Mouse (Mus musculus) heart, embryonic 10.5 days (tissue): ENCODE results near the gene Lztr1. TPM values are rescaled to one million over a fixed set of nuclear protein-coding genes. Genes with fewer than 3 reads are reported as not detected.
A peak's percentile ranks its signal among the peaks of the same experiment; 100 is the strongest.

Source experiments
- DNase-seq: peaks from one replicate; pipeline ENCODE4 v3.0.0-alpha.2; 2017; ENCODE audit warnings: low spot score
- H3K27ac ChIP-seq: fragments of 300-500 bp; sonication (generic); 2 replicates; pipeline ENCODE4 v1.5.1; 2016; ENCODE audit warnings: mild to moderate bottlenecking
- H3K27me3 ChIP-seq: fragments of 300-500 bp; sonication (generic); 2 replicates; pipeline ENCODE4 v1.6.1; 2016; ENCODE audit warnings: mild to moderate bottlenecking; ENCODE audit not compliant: poor library complexity, insufficient read depth, severe bottlenecking
- H3K36me3 ChIP-seq: fragments of 300-500 bp; sonication (generic); 2 replicates; pipeline ENCODE4 v1.6.1; 2016; ENCODE audit warnings: mild to moderate bottlenecking, moderate library complexity
- H3K4me1 ChIP-seq: fragments of 300-500 bp; sonication (generic); 2 replicates; pipeline ENCODE4 v1.6.1; 2016; ENCODE audit warnings: mild to moderate bottlenecking
- H3K4me3 ChIP-seq: fragments of 300-500 bp; sonication (generic); 2 replicates; pipeline ENCODE4 v1.5.1; 2016; ENCODE audit warnings: mild to moderate bottlenecking, moderate library complexity
- H3K9me3 ChIP-seq: fragments of 300-500 bp; sonication (generic); 2 replicates; pipeline ENCODE4 v1.6.1; 2016; ENCODE audit warnings: mild to moderate bottlenecking, moderate library complexity
- WGBS: fragments of 180-500 bp; shearing (Covaris S2); methylation state at CpG from one replicate; pipeline ENCODE4 v1.1.7; 2016; 5-methylcytosine and 5-hydroxymethylcytosine counted together
- polyA plus RNA-seq: library from polyadenylated mRNA; unstranded; fragments of >200 nt; fragmentation: Nextera tagmentation; extraction: Ambion mirVana; gene quantifications from 2 replicates; pipeline ENCODE4 v1.2.1, GENCODE M21; 2016

The Lztr1 gene
- polyA plus RNA-seq, 1 experiment from 2014 or later: 69.8 TPM

- Histone ChIP-seq H3K27me3 (0 out of 2 replicates have a peak, but pooled peaks cover 2% of the 10 kb centered on the region), H3K36me3 (peaks cover 46% of the 10 kb centered on the region), H3K4me3 (no peak overlapping the region), H3K4me1 (peaks cover 13% of the 10 kb centered on the region), H3K27ac (no peak overlapping the region), H3K9me3 (no peaks in the 10 kb centered on the region)
- no peak for DNase-seq
- WGBS: 60% methylated on average over 2 of the region's 2 CpGs
Measured at GRCm38 (mm10) chr16:17510686-17511085, 2.2 kb downstream of the Lztr1 start.

DNA sequence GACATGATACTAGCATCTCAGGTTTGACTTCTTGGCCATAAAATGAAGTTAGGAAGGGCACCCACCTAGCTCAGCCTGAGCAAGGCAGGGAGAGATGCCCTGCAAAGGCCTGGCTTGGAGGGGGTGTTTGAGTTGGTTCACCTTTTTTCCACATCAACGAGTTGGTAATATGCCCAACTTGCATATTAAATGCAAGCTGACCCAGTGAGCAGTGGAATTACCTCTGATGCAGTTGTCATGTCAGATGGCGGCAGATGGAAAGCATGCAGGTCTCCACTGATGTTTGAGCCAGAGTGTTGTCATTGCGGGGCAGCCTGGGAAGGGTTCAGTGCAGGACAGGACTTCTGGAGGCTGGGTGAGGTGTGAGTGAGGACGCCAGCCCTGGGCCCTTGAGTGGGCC, 2.9 kb downstream of the Lztr1 start:
- WGBS: 90% methylated on average over 4 of the region's 4 CpGs
- H3K4me1 ChIP-seq: peaks cover 13% of the 10 kb centered on the region

GRCm38 (mm10) chr16:17518910-17519309, 10.4 kb downstream of the Lztr1 start:
- H3K36me3 ChIP-seq: peaks cover 97% of the 10 kb centered on the region
- 80% methylated on average over 2 of the region's 2 CpGs for WGBS

More for the DNA sequence above, 2.9 kb downstream of the Lztr1 start:
- no peaks in the 10 kb centered on the region for H3K27me3 ChIP-seq
- H3K4me3 ChIP-seq: no peak overlapping the region
- H3K9me3 ChIP-seq: no peaks in the 10 kb centered on the region
- no peak for DNase-seq
- peaks cover 53% of the 10 kb centered on the region for H3K36me3 ChIP-seq
- H3K27ac ChIP-seq: no peak overlapping the region

DNA sequence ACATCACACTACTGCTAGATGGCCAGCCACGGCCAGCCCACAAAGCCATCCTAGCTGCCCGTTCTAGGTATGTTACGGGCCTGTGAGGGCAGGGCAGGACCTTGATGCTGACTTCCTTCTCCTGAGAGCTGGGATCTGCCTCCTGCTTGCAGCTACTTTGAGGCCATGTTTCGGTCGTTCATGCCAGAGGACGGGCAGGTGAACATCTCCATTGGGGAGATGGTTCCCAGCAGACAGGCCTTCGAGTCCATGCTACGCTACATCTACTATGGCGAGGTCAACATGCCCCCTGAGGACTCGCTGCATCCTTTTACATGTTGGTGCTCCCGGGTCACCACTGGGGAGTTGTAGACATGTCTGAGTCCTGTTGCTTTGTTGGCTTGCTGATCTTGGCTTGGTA, 15.7 kb downstream of the Lztr1 start:
- no peak for DNase-seq
- H3K27ac ChIP-seq: no peak overlapping the region
- no peaks in the 10 kb centered on the region for H3K9me3 ChIP-seq
- H3K4me3 ChIP-seq: no peak overlapping the region
- H3K4me1 ChIP-seq: peaks cover 3% of the 10 kb centered on the region; the same call in 1 of the 2 replicates
- H3K27me3 ChIP-seq: no peaks in the 10 kb centered on the region
- peaks cover 97% of the 10 kb centered on the region for H3K36me3 ChIP-seq
- WGBS: 91% methylated on average over 11 of the region's 11 CpGs

More at GRCm38 (mm10) chr16:17518910-17519309, 10.4 kb downstream of the Lztr1 start:
- H3K9me3 ChIP-seq: no peaks in the 10 kb centered on the region
- H3K27ac ChIP-seq: no peak overlapping the region
- H3K27me3 ChIP-seq: no peaks in the 10 kb centered on the region
- no peak overlapping the region for H3K4me3 ChIP-seq
- no peaks in the 10 kb centered on the region for H3K4me1 ChIP-seq
- no peak for DNase-seq

GRCm38 (mm10) chr16:17525524-17525923, 17.0 kb downstream of the Lztr1 start:
- peaks cover 83% of the 10 kb centered on the region for H3K36me3 ChIP-seq
- no peak overlapping the region for H3K4me3 ChIP-seq
- H3K4me1 ChIP-seq: peaks cover 13% of the 10 kb centered on the region
- H3K9me3 ChIP-seq: no peaks in the 10 kb centered on the region
- no peak overlapping the region for H3K27ac ChIP-seq
- no peaks in the 10 kb centered on the region for H3K27me3 ChIP-seq
- WGBS: 88% methylated on average over 3 of the region's 3 CpGs
- no peak for DNase-seq

GRCm38 (mm10) chr16:17526223-17526622, 17.7 kb downstream of the Lztr1 start:
- Histone ChIP-seq H3K36me3 (peaks cover 76% of the 10 kb centered on the region), H3K27me3 (no peaks in the 10 kb centered on the region), H3K4me3 (no peak overlapping the region), H3K27ac (no peak overlapping the region), H3K4me1 (peaks cover 13% of the 10 kb centered on the region), H3K9me3 (no peaks in the 10 kb centered on the region)
- DNase-seq: no peak
- WGBS: 88% methylated on average over 6 of the region's 6 CpGs

GRCm38 (mm10) chr16:17527606-17528005, 19.1 kb downstream of the Lztr1 start:
- H3K27me3 ChIP-seq: no peaks in the 10 kb centered on the region
- peaks cover 26% of the 10 kb centered on the region for H3K4me1 ChIP-seq
- H3K4me3 ChIP-seq: no peak overlapping the region
- DNase-seq: no peak
- no peaks in the 10 kb centered on the region for H3K9me3 ChIP-seq
- peaks cover 63% of the 10 kb centered on the region for H3K36me3 ChIP-seq
- H3K27ac ChIP-seq: no peak overlapping the region

DNA sequence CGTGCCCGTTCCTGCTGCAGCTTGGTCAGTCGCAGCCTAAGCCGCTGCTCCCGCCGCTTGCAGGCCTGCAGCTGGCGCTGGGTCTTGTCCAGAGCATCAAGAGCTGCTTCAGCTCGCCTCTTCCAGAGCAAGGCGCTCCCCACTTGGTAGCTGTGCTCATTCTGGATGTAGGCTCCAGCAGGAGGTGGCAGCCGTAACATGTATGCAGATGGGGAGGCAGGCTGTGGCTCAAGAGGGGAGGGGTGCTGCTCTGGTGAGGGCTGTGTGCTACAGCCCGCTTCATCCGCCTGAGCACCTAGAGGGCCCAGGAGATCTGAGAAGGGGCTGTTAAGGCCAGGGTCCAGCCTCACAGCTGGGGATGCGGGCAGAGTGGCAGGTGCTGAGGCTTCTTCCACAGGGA, 19.8 kb downstream of the Lztr1 start:
- H3K9me3 ChIP-seq: no peaks in the 10 kb centered on the region
- H3K36me3 ChIP-seq: peaks cover 56% of the 10 kb centered on the region
- H3K4me1 ChIP-seq: peaks cover 26% of the 10 kb centered on the region
- no peak overlapping the region for H3K27ac ChIP-seq
- H3K4me3 ChIP-seq: no peak overlapping the region
- DNase-seq: no peak
- no peaks in the 10 kb centered on the region for H3K27me3 ChIP-seq
- 84% methylated on average over 13 of the region's 13 CpGs for WGBS

DNA sequence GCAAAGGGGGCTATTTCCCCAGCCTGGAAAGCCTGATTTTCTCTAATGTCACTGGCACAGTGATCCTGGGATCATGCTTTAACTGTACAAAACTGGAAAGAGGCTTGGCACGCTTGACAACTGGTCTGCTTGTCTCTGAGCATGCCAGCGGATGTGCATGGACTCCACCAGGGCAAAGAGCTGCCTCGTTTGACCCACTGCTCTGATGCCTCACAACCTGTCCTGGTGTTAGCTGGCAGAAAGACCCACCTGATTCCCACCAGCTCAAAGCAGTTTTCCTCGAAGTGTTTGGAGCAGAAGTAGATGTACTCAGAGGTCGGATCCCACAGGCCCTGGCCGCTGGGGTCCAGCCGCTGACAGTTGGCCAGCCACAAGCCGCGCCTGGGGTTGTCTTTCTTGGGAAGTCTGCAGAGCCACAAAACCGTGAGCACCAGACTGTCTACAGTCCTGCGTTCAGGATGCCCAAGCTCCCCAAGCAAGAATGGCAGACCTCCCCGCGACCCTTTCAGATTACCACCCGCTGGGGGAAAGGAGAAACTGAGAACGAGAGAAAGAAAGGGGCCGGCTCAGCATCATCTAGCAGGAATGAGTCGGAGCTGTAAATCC, 21.6 kb downstream of the Lztr1 start:
- 17% methylated on average over 17 of the region's 17 CpGs for WGBS
- peak overlapping the region; percentile 83 for H3K4me3 ChIP-seq
- no peaks in the 10 kb centered on the region for H3K9me3 ChIP-seq
- H3K36me3 ChIP-seq: peaks cover 40% of the 10 kb centered on the region
- no peak for DNase-seq
- H3K4me1 ChIP-seq: peaks cover 26% of the 10 kb centered on the region
- peak overlapping the region; percentile 94 for H3K27ac ChIP-seq
- H3K27me3 ChIP-seq: no peaks in the 10 kb centered on the region

DNA sequence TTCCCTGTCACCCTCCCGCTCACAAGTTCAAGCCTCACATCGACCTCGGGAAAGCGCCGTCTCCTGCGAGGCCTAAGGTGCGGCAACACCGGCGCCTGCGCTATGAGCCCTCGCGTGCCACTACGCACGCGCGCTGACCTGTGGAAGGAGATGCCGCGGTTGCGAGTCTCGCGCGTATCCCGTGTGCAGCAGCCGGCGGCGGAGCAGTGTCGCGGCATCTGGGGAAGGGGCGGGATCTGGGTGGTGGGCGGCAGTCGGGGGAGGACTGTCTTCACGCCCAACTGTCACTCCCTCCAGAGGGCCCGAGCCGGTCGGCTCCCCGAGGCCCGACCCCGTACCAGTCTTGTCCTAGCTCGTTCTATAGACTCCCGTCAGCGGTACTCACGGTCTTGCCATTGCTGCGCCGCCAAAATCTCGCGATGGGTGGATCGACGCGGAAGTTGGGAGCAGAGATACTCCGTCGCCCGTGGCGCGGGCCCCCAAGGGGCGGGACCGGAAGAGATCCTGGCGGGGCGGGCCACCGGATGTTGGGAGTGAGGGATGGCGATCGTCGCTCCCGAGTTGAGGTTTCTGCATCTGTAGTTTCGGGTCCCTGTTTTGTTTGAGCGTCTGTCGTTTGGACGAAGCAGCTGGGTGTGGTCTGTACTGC, 22.3 kb downstream of the Lztr1 start, which contains the start of gene Thap7:
TSS of gene Thap7 (minus strand) at position 497 of the 649 bp plus-strand sequence.
- under 1% methylated on average over 67 of the region's 67 CpGs for WGBS

GRCm38 (mm10) chr16:17532271-17532670, 23.8 kb downstream of the Lztr1 start:
- peaks cover 18% of the 10 kb centered on the region for H3K36me3 ChIP-seq

More for the DNA sequence above, 22.3 kb downstream of the Lztr1 start, which contains the start of gene Thap7:
- H3K27ac ChIP-seq: peak within 1 kb of the TSS; percentile 94
- H3K36me3 ChIP-seq: peaks cover 33% of the 10 kb centered on the region
- H3K27me3 ChIP-seq: no peaks in the 10 kb centered on the region
- peak within 1 kb of the TSS; percentile 83 for H3K4me3 ChIP-seq
- no peaks in the 10 kb centered on the region for H3K9me3 ChIP-seq
- peaks cover 26% of the 10 kb centered on the region for H3K4me1 ChIP-seq
- DNase-seq: peak; percentile 98

GRCm38 (mm10) chr16:17532676-17533329, 24.3 kb downstream of the Lztr1 start:
- Histone ChIP-seq H3K36me3 (peaks cover 13% of the 10 kb centered on the region), H3K27me3 (no peaks in the 10 kb centered on the region), H3K4me1 (peaks cover 26% of the 10 kb centered on the region), H3K27ac (no peak overlapping the region), H3K4me3 (no peak overlapping the region), H3K9me3 (no peaks in the 10 kb centered on the region)
- WGBS: 62% methylated on average over 14 of the region's 14 CpGs
- no peak for DNase-seq

More at GRCm38 (mm10) chr16:17532271-17532670, 23.8 kb downstream of the Lztr1 start:
- Histone ChIP-seq H3K9me3 (no peaks in the 10 kb centered on the region), H3K27ac (no peak overlapping the region), H3K4me3 (no peak overlapping the region), H3K27me3 (no peaks in the 10 kb centered on the region), H3K4me1 (peaks cover 26% of the 10 kb centered on the region)
- DNase-seq: no peak
- 46% methylated on average over 4 of the region's 4 CpGs for WGBS

DNA sequence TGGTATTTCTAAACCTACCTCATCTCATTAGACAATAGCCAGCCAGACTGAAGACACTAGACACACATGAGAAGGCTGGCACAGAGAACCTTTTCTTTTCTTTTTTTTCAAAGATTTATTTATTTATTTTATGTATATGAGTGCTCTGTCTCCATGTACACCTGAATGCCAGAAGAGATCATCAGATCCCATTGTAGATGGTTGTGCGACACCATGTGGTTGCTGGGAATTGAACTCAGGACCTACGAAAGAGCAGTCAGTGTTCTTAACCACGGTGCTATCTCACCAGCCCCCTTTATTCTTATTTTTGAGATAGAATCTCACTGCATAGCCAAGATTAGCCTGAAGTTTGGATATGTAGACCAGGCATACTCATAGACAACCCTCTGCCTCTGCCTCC, 28.1 kb downstream of the Lztr1 start:
- Histone ChIP-seq H3K9me3 (no peaks in the 10 kb centered on the region), H3K27ac (no peak overlapping the region), H3K36me3 (no peaks in the 10 kb centered on the region), H3K27me3 (peaks cover 12% of the 10 kb centered on the region; the same call in 1 of the 2 replicates), H3K4me3 (no peak overlapping the region), H3K4me1 (peaks cover 9% of the 10 kb centered on the region)
- 91% methylated on average over 3 of the region's 3 CpGs for WGBS
- no peak for DNase-seq
